Mouse (Mus musculus) c-Kit-positive CD71-positive TER-119-positive erythroid progenitor cells, embryonic 14.5 days (primary cell): Measurements from ENCODE around the gene Ttll5.
A peak's percentile ranks its signal among the peaks of the same experiment; 100 is the strongest.

Source experiments
- DNase-seq: peaks from one replicate; pipeline ENCODE4 v3.0.0-alpha.2; 2013; ENCODE audit warnings: low spot score

Ttll5 gene

DNA sequence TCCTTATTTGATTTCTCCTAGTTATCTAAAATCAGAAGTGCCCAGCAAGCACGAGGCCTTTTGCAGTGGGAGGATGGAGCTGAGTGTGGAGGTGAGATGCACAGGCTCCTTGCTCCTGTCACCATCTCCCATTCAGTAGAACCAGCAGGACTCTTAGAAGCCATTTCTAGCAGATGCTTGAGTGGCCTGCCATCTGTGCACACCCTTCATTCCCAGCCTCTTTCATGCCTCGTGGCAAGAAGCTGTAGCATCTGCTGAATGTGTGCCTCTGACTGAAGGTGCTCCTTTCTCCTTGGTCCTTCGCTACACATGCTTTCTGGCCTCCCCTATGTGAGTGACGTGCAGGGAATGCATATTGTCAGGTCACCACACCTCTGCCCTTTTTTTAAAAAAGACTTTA is 143.9 kb downstream of the Ttll5 start:
- no peak for DNase-seq

DNA sequence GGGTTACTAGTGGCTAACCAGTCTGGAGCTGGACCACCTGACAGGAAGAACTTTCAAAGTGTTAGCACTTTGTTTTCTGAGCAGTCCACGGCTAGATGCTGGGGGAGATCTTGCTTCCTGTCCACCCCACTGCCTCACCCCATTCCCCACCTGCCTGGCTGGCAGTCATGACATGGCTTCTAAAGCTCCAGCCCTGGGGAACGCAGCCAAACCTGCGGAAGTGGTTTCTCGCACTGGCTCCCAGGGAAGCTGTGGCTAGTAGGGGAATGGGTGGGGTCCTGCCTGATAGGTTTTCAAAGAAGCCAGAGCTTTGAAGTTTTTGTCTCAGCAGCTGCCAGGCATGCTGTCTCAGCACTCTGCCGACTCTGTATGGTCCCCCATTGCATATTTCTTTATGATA is 145.1 kb downstream of the Ttll5 start:
- no peak for DNase-seq

- DNase-seq, result no peak
Measured at GRCm38 (mm10) chr12:85970191-85970590, 145.7 kb downstream of the Ttll5 start.

GRCm38 (mm10) chr12:85970803-85971202 is 146.3 kb downstream of the Ttll5 start:
- DNase-seq, result no peak

DNA sequence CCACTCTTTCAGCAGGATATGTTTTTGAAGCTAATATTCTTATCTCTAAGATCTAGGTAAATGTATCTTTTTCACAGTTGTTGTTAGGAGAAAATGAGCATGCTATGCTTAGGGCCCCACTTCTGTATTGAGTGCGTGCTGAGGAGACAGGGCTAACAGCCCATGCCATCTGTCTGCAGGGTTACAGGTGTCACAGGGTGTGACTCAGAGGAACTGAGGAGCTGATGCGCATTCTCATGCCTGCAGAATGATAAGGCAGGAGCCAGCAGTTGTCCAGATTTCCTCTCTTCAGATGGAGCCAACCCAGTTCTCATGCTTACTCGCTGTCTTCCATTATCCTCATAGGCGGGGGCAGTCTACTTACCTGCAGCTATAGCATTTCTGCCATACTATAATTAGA is 147.2 kb downstream of the Ttll5 start:
- DNase-seq, result no peak

DNA sequence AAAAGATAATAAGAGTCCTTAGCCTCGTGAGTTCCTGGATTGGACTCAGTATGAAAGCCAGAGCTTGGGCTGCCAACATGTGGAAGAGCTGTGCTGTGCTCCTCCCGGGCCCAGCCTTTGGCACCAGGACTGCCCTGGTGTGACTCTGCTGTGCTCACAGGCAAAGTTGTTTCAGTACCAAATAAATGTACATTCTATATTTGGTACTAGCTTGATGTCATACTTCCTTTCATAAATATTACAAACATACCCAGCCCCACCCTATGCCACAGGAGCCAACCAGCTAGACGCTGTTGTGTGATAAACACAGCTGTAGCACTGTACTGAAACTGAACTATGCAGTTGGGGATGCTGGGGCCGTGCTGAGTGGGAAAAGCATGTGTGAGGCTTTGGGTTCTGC is 149.1 kb downstream of the Ttll5 start:
- DNase-seq, result no peak

GRCm38 (mm10) chr12:85974030-85974429 is 149.6 kb downstream of the Ttll5 start:
- no peak for DNase-seq

GRCm38 (mm10) chr12:85979996-85980395 is 155.5 kb downstream of the Ttll5 start:
- DNase-seq, result no peak

- DNase-seq, result no peak
Measured at GRCm38 (mm10) chr12:85985524-85985923, 161.1 kb downstream of the Ttll5 start.

DNA sequence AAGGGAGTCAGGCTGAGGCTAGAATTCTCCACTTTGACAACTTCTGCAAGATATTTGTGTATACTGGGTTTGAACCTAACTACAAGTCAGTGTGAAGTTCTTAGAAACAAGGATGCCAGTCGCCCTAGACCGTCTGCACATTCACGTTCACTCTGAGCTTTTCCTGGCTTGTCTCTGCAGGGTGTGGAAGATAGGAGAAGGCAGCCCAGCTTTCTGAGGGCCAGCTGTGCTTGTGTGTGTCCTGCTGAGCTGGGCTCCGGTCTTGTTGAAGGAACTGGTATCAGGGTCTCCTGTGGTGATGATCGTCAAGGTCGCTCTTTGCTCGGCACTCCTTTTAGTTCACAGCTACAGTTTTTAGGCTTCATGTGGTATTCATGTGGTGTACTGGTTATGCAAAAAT is 161.6 kb downstream of the Ttll5 start:
- no peak for DNase-seq

- DNase-seq, result no peak
Measured at GRCm38 (mm10) chr12:85986540-85987443, 162.3 kb downstream of the Ttll5 start.

GRCm38 (mm10) chr12:85987444-85987889 is 163.0 kb downstream of the Ttll5 start:
- DNase-seq, result no peak

DNA sequence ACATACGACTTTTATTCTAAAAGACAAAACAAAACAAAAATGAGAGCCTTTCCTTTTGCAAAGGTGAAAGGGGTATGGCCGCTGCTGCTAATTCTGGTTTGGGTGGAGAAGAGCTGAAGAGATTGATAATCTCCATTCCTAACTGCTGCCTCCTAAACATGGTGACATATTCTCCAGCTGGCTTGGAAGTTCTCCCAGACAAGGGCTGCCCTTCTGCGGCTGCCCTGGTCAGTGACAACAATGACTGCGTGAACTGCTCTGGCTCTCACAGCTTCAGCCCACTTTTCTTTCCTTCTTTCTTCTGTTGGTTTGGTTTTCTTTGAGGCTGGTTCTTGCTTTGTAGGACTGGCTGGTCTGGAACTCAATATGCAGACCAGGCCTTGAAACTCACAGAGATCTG is 163.7 kb downstream of the Ttll5 start:
- no peak for DNase-seq

GRCm38 (mm10) chr12:85988818-85989377 is 164.4 kb downstream of the Ttll5 start:
- no peak for DNase-seq

DNA sequence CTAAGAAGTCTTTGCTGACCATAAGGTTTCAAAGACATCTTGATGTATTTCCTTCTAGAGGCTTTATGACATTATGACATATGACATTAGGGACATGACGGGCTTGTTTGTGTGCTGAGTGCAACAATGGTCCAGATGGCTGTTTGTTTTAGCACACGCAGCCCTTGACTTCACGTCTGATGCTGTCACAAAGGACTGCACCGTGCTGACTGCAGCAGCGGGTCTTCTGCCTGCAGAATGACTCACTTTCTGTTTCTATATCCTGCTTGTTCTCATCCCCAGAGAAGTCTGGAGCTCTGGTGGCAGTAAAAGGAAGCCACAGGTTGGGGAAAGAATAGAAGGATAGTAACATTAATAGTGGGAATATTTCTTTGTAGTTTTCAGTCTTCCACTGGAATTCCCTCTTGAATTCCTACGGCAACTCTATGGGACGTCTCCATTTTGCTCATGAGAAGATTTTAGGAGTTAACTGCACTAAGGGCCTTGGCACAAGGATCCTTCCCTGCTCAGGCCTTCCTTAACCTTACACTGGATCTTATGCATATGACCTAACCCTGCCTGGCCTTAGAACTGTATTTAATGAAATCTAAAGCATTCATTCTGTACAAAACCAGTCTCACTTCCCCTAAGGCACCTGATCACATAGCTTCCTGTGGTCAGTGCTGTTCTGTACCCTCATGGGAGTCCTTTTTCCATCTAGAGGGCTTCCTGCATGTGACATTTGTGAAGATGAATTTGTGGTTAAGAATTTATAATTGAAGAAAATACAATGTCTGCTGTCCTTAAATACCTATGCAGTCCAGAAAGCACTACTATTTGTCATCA is 167.8 kb downstream of the Ttll5 start:
- DNase-seq, result no peak

GRCm38 (mm10) chr12:85992838-85993234 is 168.4 kb downstream of the Ttll5 start:
- no peak for DNase-seq

GRCm38 (mm10) chr12:85993790-85994360 is 169.4 kb downstream of the Ttll5 start:
- DNase-seq, result no peak

DNA sequence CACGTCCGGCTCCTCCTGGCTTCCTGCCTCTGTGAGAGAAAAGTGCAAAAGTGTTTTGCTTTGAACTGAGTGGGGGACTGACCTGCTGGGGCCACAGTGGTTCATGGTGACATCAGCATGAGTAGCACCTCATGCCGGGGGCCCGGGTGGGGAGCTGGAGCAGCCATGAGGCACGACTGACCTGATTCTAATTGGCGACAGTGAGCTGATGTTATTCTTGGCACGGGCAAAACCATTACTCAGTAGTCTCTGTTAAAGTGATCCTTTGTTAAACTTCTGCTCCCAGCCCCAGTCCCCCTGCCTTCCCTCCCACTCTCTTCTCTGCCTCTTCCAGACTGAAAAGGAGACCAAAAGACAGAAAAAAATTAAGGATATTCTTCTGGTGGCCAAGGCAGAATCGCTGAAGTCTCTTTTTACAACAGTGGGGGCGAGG is 176.2 kb downstream of the Ttll5 start:
- DNase-seq, result no peak

GRCm38 (mm10) chr12:86001120-86001655 is 176.7 kb downstream of the Ttll5 start:
- DNase-seq, result no peak

DNA sequence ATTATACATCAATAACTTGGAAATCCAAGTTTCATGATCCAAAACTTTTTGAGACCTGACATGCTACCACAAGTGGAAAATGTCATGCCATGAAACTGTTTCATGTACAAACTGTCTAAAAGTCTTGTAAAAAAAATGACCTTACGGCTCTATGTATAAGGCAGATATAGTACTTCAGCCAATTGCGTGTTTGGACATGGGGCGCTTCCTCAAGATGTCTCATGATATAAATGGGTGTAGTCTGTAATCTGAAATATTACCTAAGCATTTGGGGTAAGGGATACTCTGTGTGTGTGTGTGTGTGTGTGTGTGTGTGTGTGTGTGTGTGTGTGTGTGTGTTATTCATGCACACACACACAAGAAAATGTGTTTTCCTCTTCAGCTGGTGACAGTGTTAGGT is 180.2 kb downstream of the Ttll5 start:
- DNase-seq, result peak; percentile 28

DNA sequence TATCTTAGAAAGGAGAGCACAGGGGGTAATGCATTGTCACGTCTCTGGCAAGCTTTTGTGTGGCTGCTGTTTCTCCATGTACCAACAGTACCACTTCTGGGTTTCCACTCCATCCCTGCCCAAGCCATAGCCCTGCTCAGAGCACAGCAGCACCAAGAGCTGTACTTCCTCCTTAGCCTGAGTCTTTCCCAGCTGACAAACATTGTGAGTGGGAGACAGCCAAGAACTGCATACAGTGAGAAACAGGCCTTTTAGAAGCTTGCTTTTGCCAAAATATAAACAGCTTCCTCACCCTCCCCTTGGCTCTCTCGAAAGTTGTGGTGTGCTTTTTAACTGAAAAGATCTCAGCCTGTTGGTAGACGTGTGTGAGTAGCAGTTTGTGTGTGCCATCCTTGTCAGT is 182.9 kb downstream of the Ttll5 start:
- no peak for DNase-seq

- no peak for DNase-seq
Measured at GRCm38 (mm10) chr12:86010656-86011055, 186.2 kb downstream of the Ttll5 start.
